Mouse (Mus musculus) natural killer cell, adult 2 months (primary cell): Measurements from ENCODE around the gene Nat9.

Experiments used
- DNase-seq, 2 experiments: peaks; one replicate each; pipeline ENCODE4 v3.0.0; 2022; ENCODE audit warnings: low spot score in 2 of 2

The Nat9 gene

GRCm38 (mm10) chr11:115217439-115218410 is 30.1 kb upstream of the Nat9 start:
- no peak for DNase-seq

GRCm38 (mm10) chr11:115215123-115215522 is 27.5 kb upstream of the Nat9 start:
- DNase-seq: no peak

GRCm38 (mm10) chr11:115212116-115212515 is 24.5 kb upstream of the Nat9 start:
- DNase-seq: no peak

- no peak for DNase-seq
Observed at GRCm38 (mm10) chr11:115209958-115210357, 22.3 kb upstream of the Nat9 start.

GRCm38 (mm10) chr11:115208776-115209732 is 21.4 kb upstream of the Nat9 start:
- DNase-seq: no peak

- DNase-seq: no peak
Observed at GRCm38 (mm10) chr11:115208126-115208525, 20.5 kb upstream of the Nat9 start.

GRCm38 (mm10) chr11:115202756-115203155 is 15.1 kb upstream of the Nat9 start:
- no peak for DNase-seq

- DNase-seq: peak; percentile 59 to 74
Observed at GRCm38 (mm10) chr11:115202316-115202715, 14.7 kb upstream of the Nat9 start.

GRCm38 (mm10) chr11:115200520-115200919 is 12.9 kb upstream of the Nat9 start:
- peak; percentile 30 to 56 for DNase-seq

GRCm38 (mm10) chr11:115198932-115199384 is 11.3 kb upstream of the Nat9 start:
- DNase-seq: peak; percentile 42 to 56

- DNase-seq: no peak
Observed at GRCm38 (mm10) chr11:115197558-115197957, 9.9 kb upstream of the Nat9 start.

GRCm38 (mm10) chr11:115195933-115196332 is 8.3 kb upstream of the Nat9 start:
- DNase-seq: no peak

GRCm38 (mm10) chr11:115194693-115195092 is 7.0 kb upstream of the Nat9 start:
- no peak for DNase-seq

GRCm38 (mm10) chr11:115192180-115192579 is 4.5 kb upstream of the Nat9 start:
- DNase-seq: no peak

- DNase-seq: no peak
Observed at GRCm38 (mm10) chr11:115189304-115189703, 1.6 kb upstream of the Nat9 start.

- no peak for DNase-seq
Observed at GRCm38 (mm10) chr11:115188539-115189231, 1.0 kb upstream of the Nat9 start.

GRCm38 (mm10) chr11:115187224-115187639 is 427 bp downstream of the Nat9 start, which contains the start of gene Tmem104:
TSS of gene Tmem104 (plus strand) at chr11:115187487.
- DNase-seq: peak; percentile 96 to 98

- DNase-seq: no peak
Observed at GRCm38 (mm10) chr11:115184973-115185372, 2.7 kb downstream of the Nat9 start.

- DNase-seq: peak; percentile 86 to 88
Observed at GRCm38 (mm10) chr11:115181913-115182638, 5.6 kb downstream of the Nat9 start.

GRCm38 (mm10) chr11:115179881-115180280 is 7.8 kb downstream of the Nat9 start:
- no peak for DNase-seq

GRCm38 (mm10) chr11:115179191-115179590 is 8.5 kb downstream of the Nat9 start:
- no peak for DNase-seq
